Mouse (Mus musculus): ENCODE data around the gene Pde4d.

Pde4d gene

GRCm38 (mm10) chr13:108601021-108601420 is 151.3 kb downstream of the Pde4d start:
- DNase-seq = no peak

GRCm38 (mm10) chr13:108603502-108603901 is 153.8 kb downstream of the Pde4d start:
- DNase-seq = no peak

DNA sequence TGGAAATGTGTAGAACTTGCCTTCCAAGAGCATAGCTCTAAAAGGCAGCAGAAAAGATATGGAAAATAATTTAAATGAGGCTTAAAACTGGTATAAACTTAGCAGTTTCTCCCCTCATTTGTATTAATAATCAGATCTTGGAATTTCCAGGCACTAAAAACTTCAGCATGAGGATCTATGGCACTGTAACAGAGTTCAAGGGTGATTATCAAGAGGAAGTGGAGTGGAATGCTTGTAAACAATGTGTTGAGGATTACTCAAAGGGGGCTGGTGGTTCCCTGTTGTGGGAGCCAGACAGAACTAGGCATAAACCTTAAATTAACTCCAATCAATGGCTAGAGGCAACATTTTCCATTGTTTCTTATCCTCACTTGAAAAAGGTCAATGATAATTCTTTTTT is 154.5 kb downstream of the Pde4d start:
- DNase-seq = no peak

DNA sequence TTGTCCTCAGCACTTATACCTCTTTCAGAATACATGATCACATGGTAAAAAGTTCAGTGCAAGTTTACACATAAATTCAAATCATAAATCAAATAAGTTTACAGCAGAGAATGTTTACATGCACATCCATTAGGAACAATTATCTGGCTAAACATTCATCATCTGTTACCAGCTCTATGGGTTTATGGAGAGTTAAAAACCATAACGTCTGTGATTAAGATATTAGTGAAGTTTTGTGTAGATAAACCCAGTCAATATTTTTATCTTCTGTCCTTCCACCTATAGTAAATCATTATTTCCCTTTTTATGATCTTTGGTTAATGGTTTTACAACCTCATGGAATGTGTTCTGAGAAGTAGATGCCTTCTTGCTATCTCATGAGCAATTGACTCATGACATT is 168.5 kb downstream of the Pde4d start:
- no peak for DNase-seq

GRCm38 (mm10) chr13:108622681-108623080 is 172.9 kb downstream of the Pde4d start:
- no peak for DNase-seq

GRCm38 (mm10) chr13:108623929-108624328 is 174.2 kb downstream of the Pde4d start:
- DNase-seq = no peak

DNA sequence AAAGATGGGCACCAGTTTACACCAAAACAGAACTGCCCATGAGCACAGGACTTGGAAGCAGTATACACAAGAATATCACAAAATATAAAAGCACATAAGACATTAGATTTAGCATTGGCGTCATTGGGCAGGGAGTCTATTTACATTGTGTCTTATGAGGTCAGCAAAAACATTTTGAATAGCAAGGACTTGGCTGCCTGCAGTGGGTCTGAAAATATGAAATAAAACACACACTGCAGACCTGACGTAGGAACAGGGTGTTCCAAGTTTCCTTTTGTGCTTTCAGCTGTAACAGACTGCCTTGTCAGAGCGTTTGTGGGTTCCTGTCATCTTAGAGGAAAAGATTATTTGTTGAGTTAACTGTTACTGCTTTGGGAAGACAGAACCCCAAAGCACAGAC is 176.4 kb downstream of the Pde4d start:
- no peak for DNase-seq

DNA sequence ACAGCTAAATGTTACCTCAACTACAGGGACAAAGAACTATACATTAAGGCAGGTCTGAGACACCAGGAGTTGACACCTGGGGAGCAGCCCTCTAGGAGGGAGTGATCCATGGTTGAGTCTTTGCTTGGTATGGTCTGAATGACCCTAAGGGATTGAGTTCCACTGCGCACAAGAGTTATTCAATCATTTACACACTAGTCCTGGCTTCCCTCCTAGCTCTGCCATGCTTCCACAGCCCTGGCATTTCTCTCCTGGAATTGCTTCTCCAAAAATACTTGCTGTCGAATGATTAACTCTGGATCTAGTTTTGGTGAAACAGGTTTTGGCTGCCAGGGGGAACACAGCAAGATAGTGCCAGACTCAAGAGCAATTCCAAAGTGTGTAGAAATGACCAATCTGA is 178.8 kb downstream of the Pde4d start:
- DNase-seq = no peak

DNA sequence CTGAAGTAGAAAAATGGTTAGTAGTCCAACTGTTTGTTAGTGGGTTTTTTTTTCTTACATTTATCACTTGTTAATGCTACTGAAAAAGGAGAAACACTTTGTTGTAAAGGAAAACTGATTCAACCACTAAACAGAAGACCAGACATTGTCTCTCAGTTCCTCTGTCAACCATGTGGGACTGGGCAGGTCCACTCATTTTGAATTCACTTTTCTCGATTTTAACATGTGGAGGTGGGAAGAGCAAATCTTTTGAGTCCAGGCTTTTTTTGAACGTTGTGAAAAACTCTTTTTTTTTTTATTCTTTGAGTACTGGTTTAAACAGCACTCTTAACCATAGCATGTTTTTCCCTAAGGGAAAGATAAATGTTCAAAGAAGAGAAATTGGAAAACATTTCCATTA is 180.8 kb downstream of the Pde4d start:
- no peak for DNase-seq

- DNase-seq = no peak
These were observed 181.5 kb downstream of the Pde4d start for GRCm38 (mm10) chr13:108631222-108631621.

- DNase-seq = no peak
These were observed 186.8 kb downstream of the Pde4d start for GRCm38 (mm10) chr13:108636526-108636925.

- DNase-seq = no peak
These were observed 192.5 kb downstream of the Pde4d start for GRCm38 (mm10) chr13:108642259-108642658.

GRCm38 (mm10) chr13:108646801-108647200 is 197.1 kb downstream of the Pde4d start:
- no peak for DNase-seq

DNA sequence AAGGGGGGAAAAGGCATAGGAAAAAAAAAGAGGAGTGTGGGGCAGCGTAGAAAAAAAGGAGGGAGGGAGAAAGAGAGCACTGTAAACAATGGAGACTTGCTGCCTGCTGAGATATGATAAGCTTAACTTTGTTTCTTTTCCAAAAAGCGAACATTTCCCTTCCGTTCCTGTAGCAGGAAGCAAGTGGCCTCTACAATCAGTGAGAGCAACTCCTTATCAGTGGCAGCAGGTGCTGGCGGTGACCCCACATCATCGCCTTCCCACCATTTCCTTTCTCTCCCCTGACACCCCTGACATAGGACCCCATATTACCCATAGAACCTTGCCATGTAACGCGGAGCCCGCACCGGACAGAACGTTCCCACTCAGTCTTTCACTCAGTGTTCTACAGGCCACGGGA is 197.5 kb downstream of the Pde4d start:
- no peak for DNase-seq

DNA sequence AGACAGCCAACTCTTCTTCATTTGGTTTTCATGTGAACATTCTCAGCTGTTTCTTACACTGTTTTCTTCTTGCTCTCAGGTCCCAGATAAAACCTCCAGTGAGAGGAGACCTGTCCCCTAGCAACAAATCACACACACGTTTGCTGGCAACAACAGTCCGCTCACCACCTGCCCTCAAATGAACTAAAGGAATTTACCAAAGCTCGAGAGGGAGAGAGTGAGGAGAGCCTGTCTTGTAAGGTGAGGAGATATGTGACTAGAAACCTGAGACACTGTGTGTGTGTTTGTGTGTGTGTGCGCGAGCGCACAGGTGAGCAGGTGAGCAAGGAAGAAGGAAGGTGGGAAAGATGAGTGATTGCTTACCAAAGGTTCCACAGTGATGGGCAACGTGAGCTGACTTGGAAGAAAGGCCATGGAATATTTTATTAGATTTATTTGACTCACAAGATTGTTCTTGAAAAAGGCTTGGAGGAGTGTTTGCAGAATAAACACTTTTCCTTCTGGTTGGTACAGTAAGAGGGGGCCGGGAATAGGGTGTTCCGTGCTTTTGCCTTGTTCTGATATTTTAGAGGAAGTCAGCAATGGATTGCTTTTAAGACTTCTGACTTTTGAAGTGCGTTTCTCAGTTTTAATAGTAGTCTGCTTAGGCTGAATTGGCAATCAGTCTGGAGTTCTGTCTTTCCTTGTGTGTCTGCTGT is 204.4 kb downstream of the Pde4d start:
- DNase-seq = no peak

- DNase-seq = no peak
These were observed 216.8 kb downstream of the Pde4d start for GRCm38 (mm10) chr13:108666579-108666978.

GRCm38 (mm10) chr13:108667077-108667476 is 217.3 kb downstream of the Pde4d start:
- no peak for DNase-seq

DNA sequence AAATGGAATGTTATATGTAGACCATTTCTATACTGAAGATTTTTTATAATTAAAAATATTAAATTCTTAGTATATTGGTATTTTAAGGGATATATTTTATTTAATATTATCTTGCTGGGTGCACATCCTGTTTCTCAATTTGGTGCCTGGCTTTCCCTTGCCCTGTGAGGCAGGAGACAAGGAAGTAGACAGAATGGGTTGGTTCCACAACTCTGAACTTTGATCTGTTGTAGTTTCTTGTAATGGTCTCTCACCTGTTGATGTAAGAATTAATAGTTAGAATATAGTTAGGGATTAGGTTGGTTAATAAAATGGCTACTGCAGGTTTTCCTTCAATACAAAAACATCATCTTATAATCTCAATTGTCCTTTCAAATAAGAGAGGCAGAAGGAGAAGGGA is 227.3 kb downstream of the Pde4d start:
- no peak for DNase-seq

DNA sequence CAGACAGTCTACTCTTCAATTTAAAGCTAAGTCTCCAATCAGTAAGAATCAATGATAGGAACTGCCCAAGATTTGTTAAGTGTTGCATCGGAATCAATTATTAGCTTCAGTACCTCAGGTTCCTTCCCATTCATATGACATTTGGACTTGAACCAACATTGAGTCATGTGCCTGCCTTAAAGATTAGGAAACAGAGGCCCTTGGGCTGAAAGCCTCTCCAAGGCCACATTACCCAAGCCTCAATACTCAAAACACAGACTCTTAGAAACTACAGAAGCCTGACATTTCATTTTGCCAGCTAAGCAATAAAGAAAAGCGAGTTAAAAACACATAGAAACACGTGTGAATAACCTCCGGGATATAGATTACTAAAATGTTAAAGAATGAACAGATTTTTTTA is 233.3 kb downstream of the Pde4d start:
- no peak for DNase-seq

GRCm38 (mm10) chr13:108685817-108686216 is 236.1 kb downstream of the Pde4d start:
- DNase-seq = no peak

- no peak for DNase-seq
These were observed 236.5 kb downstream of the Pde4d start for GRCm38 (mm10) chr13:108686262-108686661.

GRCm38 (mm10) chr13:108686807-108687206 is 237.1 kb downstream of the Pde4d start:
- DNase-seq = no peak

DNA sequence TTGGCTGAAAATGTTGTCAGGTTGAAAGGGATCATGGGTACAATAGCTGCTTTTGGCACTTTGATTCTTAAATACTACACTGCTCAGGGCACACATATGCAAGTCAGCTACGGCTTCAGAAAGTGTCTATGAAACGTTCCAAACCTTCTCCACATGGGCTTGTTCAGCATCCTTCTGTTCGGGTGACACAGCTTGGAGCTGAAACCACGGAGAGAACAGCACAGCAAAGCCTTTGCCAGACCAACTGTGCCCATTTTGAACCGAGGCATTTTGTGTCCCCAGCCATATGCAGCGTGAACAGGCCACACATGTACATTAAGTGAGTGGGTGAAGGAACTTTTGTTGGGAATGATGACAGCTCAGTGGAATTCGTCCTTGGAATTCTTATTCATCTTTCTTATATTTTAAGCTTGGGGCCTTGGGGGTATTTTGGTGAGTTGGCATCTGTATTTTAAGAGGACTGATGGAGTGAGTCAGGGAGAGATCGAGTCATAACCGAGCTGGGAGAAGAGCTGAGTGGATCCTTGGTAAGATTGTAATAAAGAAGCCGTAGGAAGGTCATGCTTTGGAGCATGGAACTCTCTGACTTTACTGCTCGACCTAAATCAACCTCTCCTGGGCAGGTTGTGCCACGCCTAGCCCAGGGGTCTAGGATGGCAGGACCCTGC is 243.3 kb downstream of the Pde4d start:
- peak; percentile 23 for DNase-seq

GRCm38 (mm10) chr13:108705441-108705840 is 255.7 kb downstream of the Pde4d start:
- DNase-seq = no peak

GRCm38 (mm10) chr13:108714032-108714431 is 264.3 kb downstream of the Pde4d start:
- no peak for DNase-seq
